Mouse (Mus musculus) liver, embryonic 12.5 days (tissue): Measurements from ENCODE around the gene Cc2d2a. TPM values are rescaled to one million over a fixed set of nuclear protein-coding genes. Genes with fewer than 3 reads are reported as not detected.

Source experiments
- ATAC-seq: fragments of 200-750 bp; cut with Nextera tagmentation; 2 replicates; pipeline ENCODE4 v1.8.0; 2017; ENCODE audit warnings: moderate number of reproducible peaks, mild to moderate bottlenecking, moderate library complexity
- H3K27ac ChIP-seq: fragments of 300-500 bp; sonication (generic); 2 replicates; pipeline ENCODE4 v1.5.1; 2016; ENCODE audit warnings: mild to moderate bottlenecking
- H3K27me3 ChIP-seq: fragments of 300-500 bp; sonication (generic); replicated peaks from 2 replicates; pipeline ENCODE4 v1.6.1; 2016; ENCODE audit warnings: mild to moderate bottlenecking, moderate library complexity
- H3K36me3 ChIP-seq: fragments of 300-500 bp; sonication (generic); 2 replicates; pipeline ENCODE4 v1.6.1; 2016; ENCODE audit warnings: mild to moderate bottlenecking, moderate library complexity
- H3K4me1 ChIP-seq: fragments of 300-500 bp; sonication (generic); 2 replicates; pipeline ENCODE4 v1.6.1; 2016
- H3K4me2 ChIP-seq: fragments of 300-500 bp; sonication (generic); 2 replicates; pipeline ENCODE4 v1.6.1; 2016; ENCODE audit warnings: mild to moderate bottlenecking, moderate library complexity
- H3K4me3 ChIP-seq: fragments of 300-500 bp; sonication (generic); 2 replicates; pipeline ENCODE4 v1.5.1; 2016; ENCODE audit warnings: mild to moderate bottlenecking, moderate library complexity
- H3K9ac ChIP-seq: fragments of 300-500 bp; sonication (generic); 2 replicates; pipeline ENCODE4 v1.6.1; 2016; ENCODE audit warnings: mild to moderate bottlenecking, moderate library complexity
- H3K9me3 ChIP-seq: fragments of 300-500 bp; sonication (generic); replicated peaks from 2 replicates; pipeline ENCODE4 v1.6.1; 2016; ENCODE audit warnings: mild to moderate bottlenecking, moderate library complexity
- WGBS: fragments of 180-500 bp; shearing (Covaris S2); methylation state at CpG from one replicate; pipeline ENCODE4 v1.1.7; 2016; ENCODE audit not compliant: insufficient replicate concordance; 5-methylcytosine and 5-hydroxymethylcytosine counted together
- polyA plus RNA-seq: library from polyadenylated mRNA; unstranded; fragments of >200 nt; fragmentation: Nextera tagmentation; extraction: Ambion mirVana; gene quantifications from 2 replicates; pipeline ENCODE4 v1.2.1, GENCODE M21; 2016

The Cc2d2a gene
- 2.5 and 2.7 TPM in 2 replicates for polyA plus RNA-seq

- peaks cover 6% of the 10 kb centered on the region for H3K4me1 ChIP-seq
- no peaks in the 10 kb centered on the region for H3K36me3 ChIP-seq
- no peak within 1 kb of the TSS for H3K9ac ChIP-seq
- no peaks in the 10 kb centered on the region for H3K9me3 ChIP-seq
- peak within 1 kb of the TSS; percentile 56 for H3K4me2 ChIP-seq
- H3K27ac ChIP-seq, result peak within 1 kb of the TSS; percentile 58
- H3K4me3 ChIP-seq, result peak within 1 kb of the TSS; percentile 38
- peak; percentile 42; the same call in 1 of the 2 replicates for ATAC-seq
- 16% methylated on average over 19 of the region's 19 CpGs for WGBS
- H3K27me3 ChIP-seq, result no peaks in the 10 kb centered on the region
Measured at GRCm38 (mm10) chr5:43661997-43662961, at the start of gene Cc2d2a. Gene Cc2d2a (plus strand): TSS chr5:43662346.

GRCm38 (mm10) chr5:43621575-43622299 lies 40.4 kb upstream of the Cc2d2a start:
- no peak for ATAC-seq
- no peaks in the 10 kb centered on the region for H3K36me3 ChIP-seq
- H3K4me1 ChIP-seq, result no peaks in the 10 kb centered on the region
- 53% methylated on average over 7 of the region's 7 CpGs for WGBS
- H3K27me3 ChIP-seq, result no peaks in the 10 kb centered on the region
- no peaks in the 10 kb centered on the region for H3K9me3 ChIP-seq
- H3K4me3 ChIP-seq, result no peak overlapping the region
- H3K27ac ChIP-seq, result no peak overlapping the region
- H3K4me2 ChIP-seq, result no peak overlapping the region
- no peak overlapping the region for H3K9ac ChIP-seq

GRCm38 (mm10) chr5:43625407-43625806 lies 36.7 kb upstream of the Cc2d2a start:
- no peaks in the 10 kb centered on the region for H3K9me3 ChIP-seq
- WGBS, result 66% methylated on average over 4 of the region's 4 CpGs
- H3K4me2 ChIP-seq, result no peak overlapping the region
- H3K27me3 ChIP-seq, result no peaks in the 10 kb centered on the region
- no peak overlapping the region for H3K4me3 ChIP-seq
- no peak for ATAC-seq
- H3K27ac ChIP-seq, result no peak overlapping the region
- no peak overlapping the region for H3K9ac ChIP-seq
- H3K36me3 ChIP-seq, result no peaks in the 10 kb centered on the region
- H3K4me1 ChIP-seq, result no peaks in the 10 kb centered on the region

- Histone ChIP-seq H3K27me3 (no peaks in the 10 kb centered on the region), H3K9ac (no peak overlapping the region), H3K4me2 (no peak overlapping the region), H3K36me3 (no peaks in the 10 kb centered on the region), H3K4me1 (no peaks in the 10 kb centered on the region), H3K9me3 (no peaks in the 10 kb centered on the region), H3K27ac (no peak overlapping the region), H3K4me3 (no peak overlapping the region)
- no peak for ATAC-seq
- 76% methylated on average over 5 of the region's 5 CpGs for WGBS
Measured at GRCm38 (mm10) chr5:43634071-43634601, 28.0 kb upstream of the Cc2d2a start.

GRCm38 (mm10) chr5:43634602-43635081 lies 27.5 kb upstream of the Cc2d2a start:
- Histone ChIP-seq H3K9ac (no peak overlapping the region), H3K36me3 (no peaks in the 10 kb centered on the region), H3K4me1 (no peaks in the 10 kb centered on the region), H3K9me3 (no peaks in the 10 kb centered on the region), H3K4me3 (no peak overlapping the region), H3K27me3 (no peaks in the 10 kb centered on the region), H3K4me2 (no peak overlapping the region), H3K27ac (no peak overlapping the region)
- WGBS, result 28% methylated on average over 9 of the region's 9 CpGs
- no peak for ATAC-seq

- H3K36me3 ChIP-seq, result no peaks in the 10 kb centered on the region
- no peaks in the 10 kb centered on the region for H3K4me1 ChIP-seq
- ATAC-seq, result no peak
- no peaks in the 10 kb centered on the region for H3K27me3 ChIP-seq
- no peak overlapping the region for H3K4me3 ChIP-seq
- H3K9ac ChIP-seq, result no peak overlapping the region
- no peak overlapping the region for H3K4me2 ChIP-seq
- H3K27ac ChIP-seq, result no peak overlapping the region
- 59% methylated on average over 4 of the region's 4 CpGs for WGBS
- H3K9me3 ChIP-seq, result no peaks in the 10 kb centered on the region
Measured at GRCm38 (mm10) chr5:43645020-43645419, 17.1 kb upstream of the Cc2d2a start.

GRCm38 (mm10) chr5:43647098-43647774 lies 14.9 kb upstream of the Cc2d2a start:
- H3K36me3 ChIP-seq, result no peaks in the 10 kb centered on the region
- no peak overlapping the region for H3K9ac ChIP-seq
- no peak overlapping the region for H3K27ac ChIP-seq
- no peak for ATAC-seq
- H3K4me1 ChIP-seq, result no peaks in the 10 kb centered on the region
- H3K4me3 ChIP-seq, result no peak overlapping the region
- no peak overlapping the region for H3K4me2 ChIP-seq
- no peaks in the 10 kb centered on the region for H3K9me3 ChIP-seq
- WGBS, result 71% methylated on average over 12 of the region's 12 CpGs
- no peaks in the 10 kb centered on the region for H3K27me3 ChIP-seq

GRCm38 (mm10) chr5:43661498-43661897 lies 648 bp upstream of the Cc2d2a start:
- Histone ChIP-seq H3K4me1 (peaks cover 6% of the 10 kb centered on the region), H3K4me2 (no peak overlapping the region), H3K9ac (no peak overlapping the region), H3K36me3 (no peaks in the 10 kb centered on the region), H3K4me3 (no peak overlapping the region), H3K27ac (no peak overlapping the region), H3K27me3 (no peaks in the 10 kb centered on the region), H3K9me3 (no peaks in the 10 kb centered on the region)
- 71% methylated on average over 3 of the region's 3 CpGs for WGBS
- no peak for ATAC-seq

- Histone ChIP-seq H3K4me3 (no peak overlapping the region), H3K27me3 (no peaks in the 10 kb centered on the region), H3K4me1 (peaks cover 6% of the 10 kb centered on the region), H3K9ac (no peak overlapping the region), H3K4me2 (peak overlapping the region; percentile 12), H3K27ac (no peak overlapping the region), H3K9me3 (no peaks in the 10 kb centered on the region), H3K36me3 (no peaks in the 10 kb centered on the region)
- ATAC-seq, result no peak
- 53% methylated on average over 6 of the region's 6 CpGs for WGBS
Measured at GRCm38 (mm10) chr5:43663531-43663930, 1.4 kb downstream of the Cc2d2a start.

GRCm38 (mm10) chr5:43665144-43665543 lies 3.0 kb downstream of the Cc2d2a start:
- WGBS, result 41% methylated on average over 5 of the region's 5 CpGs
- peaks cover 6% of the 10 kb centered on the region for H3K4me1 ChIP-seq
- no peak overlapping the region for H3K27ac ChIP-seq
- no peak for ATAC-seq
- H3K4me3 ChIP-seq, result no peak overlapping the region
- H3K4me2 ChIP-seq, result no peak overlapping the region
- no peaks in the 10 kb centered on the region for H3K36me3 ChIP-seq
- no peaks in the 10 kb centered on the region for H3K27me3 ChIP-seq
- no peaks in the 10 kb centered on the region for H3K9me3 ChIP-seq
- H3K9ac ChIP-seq, result no peak overlapping the region

- WGBS, result 21% methylated on average over 8 of the region's 8 CpGs
- ATAC-seq, result no peak
Measured at GRCm38 (mm10) chr5:43669118-43669645, 7.0 kb downstream of the Cc2d2a start.

More at GRCm38 (mm10) chr5:43669118-43669645, 7.0 kb downstream of the Cc2d2a start:
- H3K9me3 ChIP-seq, result no peaks in the 10 kb centered on the region
- no peaks in the 10 kb centered on the region for H3K27me3 ChIP-seq
- H3K36me3 ChIP-seq, result no peaks in the 10 kb centered on the region
- H3K9ac ChIP-seq, result no peak overlapping the region
- 0 out of 2 replicates have a peak, but pooled peaks cover 10% of the 10 kb centered on the region for H3K4me1 ChIP-seq
- H3K27ac ChIP-seq, result no peak overlapping the region
- H3K4me2 ChIP-seq, result no peak overlapping the region
- no peak overlapping the region for H3K4me3 ChIP-seq
